13 mouse cellular contexts compared by ENCODE assay signal in the genomic region with DNA sequence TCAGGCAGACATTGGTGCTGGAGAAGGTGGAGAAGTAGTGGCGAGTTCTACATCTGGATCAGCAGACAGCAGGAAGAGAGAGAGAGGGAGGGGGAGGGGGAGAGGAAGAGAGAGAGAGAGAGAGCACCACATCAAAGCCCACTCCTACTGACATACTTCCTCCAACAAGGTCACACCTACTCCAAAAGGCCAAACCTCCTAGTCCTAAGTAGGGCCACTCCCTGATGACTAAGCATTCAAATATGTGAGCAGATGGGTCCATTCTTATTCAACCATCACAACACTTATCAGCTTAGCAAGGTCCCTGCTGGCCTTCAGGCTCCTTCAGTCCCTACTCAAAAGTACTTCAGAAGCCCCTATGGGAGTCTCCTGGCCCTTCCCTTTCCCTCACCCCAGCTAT. TPM values are rescaled to one million over a fixed set of nuclear protein-coding genes. Genes with fewer than 3 reads are reported as not detected.
DNase-seq lines count a peak whose midpoint lies in the region; ATAC-seq and TF ChIP-seq lines count a peak whose summit lies in the region.
"Had no signal": no experiment of that assay in that cellular context is flagged by ENCODE, and none has a peak within 500 bp of the region (broad histone marks: within the 10 kb centered on the region; RNA-seq: fewer than 3 reads in every experiment).

No protein-coding gene starts in this region.

- peak; percentile 53; the same call in 1 of the 2 replicates for ATAC-seq in heart, embryonic 12.5 days (ENCODE audit: insufficient number of reproducible peaks, low FRiP score)
- 0 out of 2 replicates have a peak, but pooled peaks have one; percentile 27 for ATAC-seq in midbrain, embryonic 12.5 days (ENCODE audit: low FRiP score, low read depth)
- ATAC-seq in midbrain, postnatal 0 days (ENCODE audit: low FRiP score): no peak
- ATAC-seq in monocyte, adult 5-6 weeks (replicated peaks; ENCODE audit: insufficient number of reproducible peaks, low FRiP score, low TSS enrichment, poor library complexity, severe bottlenecking): peak; percentile 83
- ATAC-seq: hindbrain, embryonic 16.5 days; midbrain, embryonic 15.5 days had no signal

- no peak overlapping the region for H3K4me2 ChIP-seq in heart, embryonic 12.5 days
- H3K4me2 ChIP-seq in midbrain, embryonic 12.5 days (replicated peaks): no peak overlapping the region
- no peak overlapping the region for H3K4me2 ChIP-seq in midbrain, postnatal 0 days (ENCODE audit: low read depth, low read length, poor library complexity, severe bottlenecking)
- H3K4me2 ChIP-seq: midbrain, embryonic 15.5 days had no signal

- peaks cover 23% of the 10 kb centered on the region for H3K27me3 ChIP-seq in heart, embryonic 12.5 days (replicated peaks)
- no peaks in the 10 kb centered on the region for H3K27me3 ChIP-seq in heart, adult 2 months (ENCODE audit: control insufficient read depth, insufficient read depth, low read length)
- H3K27me3 ChIP-seq in midbrain, embryonic 12.5 days: no peaks in the 10 kb centered on the region
- no peaks in the 10 kb centered on the region for H3K27me3 ChIP-seq in midbrain, postnatal 0 days (ENCODE audit: insufficient read depth, low read length)
- H3K27me3 ChIP-seq: midbrain, embryonic 15.5 days had no signal

- 21% methylated on average over 1 of the region's 1 CpGs for WGBS in heart, embryonic 12.5 days
- 47% methylated on average over 1 of the region's 1 CpGs for WGBS in heart, adult 2 months
- WGBS in midbrain, embryonic 12.5 days: 50% methylated on average over 1 of the region's 1 CpGs
- 68% methylated on average over 1 of the region's 1 CpGs for WGBS in midbrain, postnatal 0 days

- peaks cover 5% of the 10 kb centered on the region; the same call in 1 of the 2 replicates for H3K9me3 ChIP-seq in heart, embryonic 12.5 days (replicated peaks)
- no peaks in the 10 kb centered on the region for H3K9me3 ChIP-seq in midbrain, embryonic 12.5 days
- H3K9me3 ChIP-seq in midbrain, postnatal 0 days (ENCODE audit: low read length): no peaks in the 10 kb centered on the region
- H3K9me3 ChIP-seq: G1E; midbrain, embryonic 15.5 days had no signal

- H3K36me3 ChIP-seq in heart, embryonic 12.5 days: no peaks in the 10 kb centered on the region
- H3K36me3 ChIP-seq in heart, adult 2 months (ENCODE audit: control insufficient read depth, insufficient read depth, low read length): no peaks in the 10 kb centered on the region
- H3K36me3 ChIP-seq in midbrain, embryonic 12.5 days: no peaks in the 10 kb centered on the region
- H3K36me3 ChIP-seq in midbrain, postnatal 0 days (ENCODE audit: insufficient read depth, low read length): no peaks in the 10 kb centered on the region
- H3K36me3 ChIP-seq: G1E; midbrain, embryonic 15.5 days had no signal

- H3K79me2 ChIP-seq in heart, adult 2 months (replicated peaks; ENCODE audit: control insufficient read depth, insufficient read depth, low read length): no peaks in the 10 kb centered on the region

- H3K4me1 ChIP-seq in heart, embryonic 12.5 days (replicated peaks): peaks cover 17% of the 10 kb centered on the region
- H3K4me1 ChIP-seq in heart, adult 2 months (ENCODE audit: control insufficient read depth, insufficient read depth, low read length): no peaks in the 10 kb centered on the region; the same call in 1 of the 2 replicates
- H3K4me1 ChIP-seq in midbrain, embryonic 12.5 days: peaks cover 11% of the 10 kb centered on the region
- H3K4me1 ChIP-seq in midbrain, postnatal 0 days (ENCODE audit: insufficient read depth, low read length): peaks cover 5% of the 10 kb centered on the region; the same call in 1 of the 2 replicates

- no peak overlapping the region for H3K4me3 ChIP-seq in heart, embryonic 12.5 days
- H3K4me3 ChIP-seq in heart, adult 2 months: no peak overlapping the region
- H3K4me3 ChIP-seq in midbrain, embryonic 12.5 days: no peak overlapping the region
- no peak overlapping the region for H3K4me3 ChIP-seq in midbrain, postnatal 0 days (ENCODE audit: low read depth, low read length)
- H3K4me3 ChIP-seq: midbrain, embryonic 15.5 days had no signal

- DNase-seq in heart, adult 2 months: no peak
- DNase-seq in midbrain, postnatal 0 days (ENCODE audit: low spot score): no peak
- peak; percentile 91 for DNase-seq in WW6 (ENCODE audit: low read depth, low spot score)
- no peak for DNase-seq in B cell, adult 2 months
- no peak for DNase-seq in spleen, postnatal 36 days (ENCODE audit: low spot score in 2 of 2)
- DNase-seq: cerebellum, postnatal 10 days; thymus, postnatal 4 days had no signal

- no peak for TF ChIP-seq EP300 in heart, adult 2 months (IDR thresholded peaks at IDR 0.05; ENCODE audit: insufficient read depth, low read depth, low read length)

- intact Hi-C loops in heart, adult 2 months (cut with DNase I): no loop called here

- no peak for TF ChIP-seq POLR2A in heart, adult 2 months (IDR thresholded peaks at IDR 0.05; ENCODE audit: insufficient read depth, low read depth, low read length)

- no peak overlapping the region for H3K9ac ChIP-seq in heart, embryonic 12.5 days
- H3K9ac ChIP-seq in heart, adult 2 months (ENCODE audit: low read depth, low read length): no peak overlapping the region
- H3K9ac ChIP-seq in midbrain, embryonic 12.5 days (replicated peaks): no peak overlapping the region
- H3K9ac ChIP-seq in midbrain, postnatal 0 days (replicated peaks; ENCODE audit: low read length, poor library complexity, severe bottlenecking): no peak overlapping the region
- H3K9ac ChIP-seq: midbrain, embryonic 15.5 days had no signal

- TF ChIP-seq CTCF in heart, adult 2 months (IDR thresholded peaks at IDR 0.05): no peak
- no peak for TF ChIP-seq CTCF in midbrain, postnatal 0 days (IDR thresholded peaks at IDR 0.05)

- no peak overlapping the region for H3K27ac ChIP-seq in heart, embryonic 12.5 days (ENCODE audit: poor library complexity, severe bottlenecking)
- no peak overlapping the region for H3K27ac ChIP-seq in heart, adult 2 months
- H3K27ac ChIP-seq in midbrain, embryonic 12.5 days (replicated peaks): no peak overlapping the region
- H3K27ac ChIP-seq in midbrain, postnatal 0 days (ENCODE audit: low read depth, low read length): no peak overlapping the region
- H3K27ac ChIP-seq: midbrain, embryonic 15.5 days had no signal

RNA-seq across cellular contexts. Expression of gene Rai14, which starts 9.1 kb away (rescaled TPM):
- 25.6 and 27.5 TPM in 2 replicates for polyA plus RNA-seq in heart, embryonic 12.5 days (2016; fragmentation: Nextera tagmentation; extraction: Ambion mirVana)
- total RNA-seq in heart, adult 2 months (2021): 1 to 10 TPM; 3.7 to 4.3 TPM
- 1.1 and 1.5 TPM in 2 replicates for polyA plus RNA-seq in heart, adult 2 months (2012; rRNA removed)
- 68.8 and 81.3 TPM in 2 replicates for polyA plus RNA-seq in midbrain, embryonic 12.5 days (2016; fragmentation: Nextera tagmentation; extraction: Ambion mirVana)
- total RNA-seq in midbrain, postnatal 0 days (2014; rRNA removed): 9.0 TPM in 2 replicates
- 2.7 and 4.3 TPM in 2 replicates for polyA plus RNA-seq in midbrain, postnatal 0 days (2015; fragmentation: Nextera tagmentation; extraction: Ambion mirVana)
- total RNA-seq in monocyte, adult 5-6 weeks (2017): 1.7 to 2.2 TPM (median 2.0 TPM) in 3 replicates
- polyA plus RNA-seq: G1E had no signal
